Mouse (Mus musculus): ENCODE measurements around the gene Ints7.

GRCm38 (mm10) chr1:191618067-191618766 is 42.8 kb downstream of the Ints7 start:
- TF ChIP-seq CTCF (IDR thresholded peaks at IDR 0.05; ENCODE audit: low read depth, low read length): no peak
- no peak for TF ChIP-seq GATA1 (IDR thresholded peaks at IDR 0.05; ENCODE audit: borderline replicate concordance, low read length)
- no peak for TF ChIP-seq TAL1 (conservative IDR thresholded peaks at IDR 0.05; ENCODE audit: low read depth, low read length)
- no peak for TF ChIP-seq POLR2AphosphoS5 (IDR thresholded peaks at IDR 0.05; ENCODE audit: insufficient replicate concordance, low read depth, low read length)
- TF ChIP-seq GATA2 (IDR thresholded peaks at IDR 0.05; ENCODE audit: borderline replicate concordance, low read depth, low read length): no peak

Measured in G1E (cell line).